Mouse (Mus musculus) embryonic facial prominence, embryonic 10.5 days (tissue): ENCODE measurements around the gene Ccnd3. TPM values are rescaled to one million over a fixed set of nuclear protein-coding genes. Genes with fewer than 3 reads are reported as not detected.

Experiments
- polyA plus RNA-seq: library from polyadenylated mRNA; unstranded; fragments of >200 nt; fragmentation: Nextera tagmentation; extraction: Ambion mirVana; gene quantifications from 2 replicates; pipeline ENCODE4 v1.2.1, GENCODE M21; 2016

Gene Ccnd3
- polyA plus RNA-seq, 1 experiment from 2014 or later: 335 TPM

Other genes starting within 250 kb of the Ccnd3 start
- gene Mrps10, start 136.2 kb upstream of the Ccnd3 start, polyA plus RNA-seq: 90.0 and 96.0 TPM in 2 replicates
- 1.2 and 1.7 TPM in 2 replicates for gene Guca1b, start 119.7 kb upstream of the Ccnd3 start, polyA plus RNA-seq
- 0.41 and 0.81 TPM in 2 replicates for gene Guca1a, start 104.5 kb upstream of the Ccnd3 start, polyA plus RNA-seq
- gene AI661453, start 68.4 kb upstream of the Ccnd3 start, polyA plus RNA-seq: 0.27 and 0.36 TPM in 2 replicates
- gene 1700001C19Rik, start 67.7 kb upstream of the Ccnd3 start, polyA plus RNA-seq: 0.25 TPM in 1 of 2 replicates, not detected in the other
- gene Taf8, start 2.8 kb upstream of the Ccnd3 start, polyA plus RNA-seq: 32.0 and 35.3 TPM in 2 replicates
- gene Bysl, start 106.4 kb downstream of the Ccnd3 start, polyA plus RNA-seq: 43.8 and 44.7 TPM in 2 replicates
- 46.7 and 48.9 TPM in 2 replicates for gene Med20, start 106.5 kb downstream of the Ccnd3 start, polyA plus RNA-seq
- 1.6 and 2.4 TPM in 2 replicates for gene Gm20517, start 106.5 kb downstream of the Ccnd3 start, polyA plus RNA-seq
- gene Usp49, start 125.6 kb downstream of the Ccnd3 start, polyA plus RNA-seq: 4.1 and 5.4 TPM in 2 replicates
- gene Tomm6, start 183.3 kb downstream of the Ccnd3 start, polyA plus RNA-seq: 378 and 379 TPM in 2 replicates
- gene Frs3, start 184.0 kb downstream of the Ccnd3 start, polyA plus RNA-seq: 7.3 and 8.3 TPM in 2 replicates
- 0.21 and 0.24 TPM in 2 replicates for gene Gm21981, start 189.4 kb downstream of the Ccnd3 start, polyA plus RNA-seq
- 0.35 TPM in 1 of 2 replicates, not detected in the other for gene Prickle4, start 189.7 kb downstream of the Ccnd3 start, polyA plus RNA-seq
- 0.10 TPM in 1 of 2 replicates, not detected in the other for gene Pgc, start 221.8 kb downstream of the Ccnd3 start, polyA plus RNA-seq
- gene Tfeb, start 232.0 kb downstream of the Ccnd3 start, polyA plus RNA-seq: 2.3 and 2.9 TPM in 2 replicates